Mouse (Mus musculus) kidney, adult 2 months (tissue): Measurements from ENCODE around the gene Dnajb7. TPM values are rescaled to one million over a fixed set of nuclear protein-coding genes. Genes with fewer than 3 reads are reported as not detected.

ENCODE experiments used
- DNase-seq: peaks from one replicate; pipeline ENCODE4 v3.0.0; 2021
- H3K27ac ChIP-seq: fragments of 200-500 bp; 2 replicates; pipeline ENCODE4 v1.5.1; 2012; ENCODE audit warnings: low read depth, low read length, control low read depth, inconsistent platforms; ENCODE audit not compliant: insufficient read depth
- H3K27me3 ChIP-seq: fragments of 200-500 bp; replicated peaks from 2 replicates; pipeline ENCODE4 v1.6.1; 2012; ENCODE audit warnings: mild to moderate bottlenecking, moderate library complexity, low read length, inconsistent platforms; ENCODE audit not compliant: control insufficient read depth, insufficient read depth
- H3K36me3 ChIP-seq: fragments of 200-500 bp; 2 replicates; pipeline ENCODE4 v1.6.1; 2012; ENCODE audit warnings: mild to moderate bottlenecking, moderate library complexity, low read length, inconsistent platforms; ENCODE audit not compliant: control insufficient read depth, insufficient read depth
- H3K4me1 ChIP-seq: fragments of 200-500 bp; 2 replicates; pipeline ENCODE4 v1.6.1; 2011; ENCODE audit warnings: low read length; ENCODE audit not compliant: control insufficient read depth, insufficient read depth
- H3K4me3 ChIP-seq: fragments of 200-500 bp; 2 replicates; pipeline ENCODE4 v1.5.1; 2011; ENCODE audit warnings: mild to moderate bottlenecking, low read depth, low read length, control low read depth; ENCODE audit not compliant: insufficient read depth
- CTCF ChIP-seq: fragments of 200-500 bp; conservative IDR thresholded peaks from 2 replicates; pipeline ENCODE4 v1.5.1; 2011; ENCODE audit warnings: low read depth, mild to moderate bottlenecking, control low read depth, low read length, moderate library complexity, mixed read lengths; ENCODE audit not compliant: insufficient read depth, insufficient read length
- POLR2A ChIP-seq: fragments of 200-500 bp; IDR thresholded peaks from one replicate; pipeline ENCODE4 v1.6.1; 2011; ENCODE audit warnings: low read depth, low read length, control low read depth
- whole genome bisulfite sequencing: fragments of 180-500 bp; shearing (Covaris S2); methylation state at CpG from one replicate; pipeline ENCODE4 v1.1.7; 2018; 5-methylcytosine and 5-hydroxymethylcytosine counted together
- polyA plus RNA-seq: library from polyadenylated mRNA; depleted of rRNA; stranded (reverse); fragments of >200 nt; gene quantifications from 2 replicates; pipeline ENCODE4 v1.2.3, GENCODE M21; 2012; rRNA removed

Dnajb7 gene
- polyA plus RNA-seq, 1 experiment: 0.06 TPM

GRCm38 (mm10) chr15:81359421-81359820 lies 48.7 kb downstream of the Dnajb7 start:
- Histone ChIP-seq H3K4me1 (peaks cover 43% of the 10 kb centered on the region), H3K27me3 (no peaks in the 10 kb centered on the region), H3K4me3 (peak overlapping the region; percentile 64), H3K36me3 (no peaks in the 10 kb centered on the region; the same call in 1 of the 2 replicates), H3K27ac (peak overlapping the region; percentile 75)
- 36% methylated on average over 5 of the region's 5 CpGs for WGBS
- no peak for DNase-seq
- TF ChIP-seq CTCF: no peak
- TF ChIP-seq POLR2A: no peak

DNA sequence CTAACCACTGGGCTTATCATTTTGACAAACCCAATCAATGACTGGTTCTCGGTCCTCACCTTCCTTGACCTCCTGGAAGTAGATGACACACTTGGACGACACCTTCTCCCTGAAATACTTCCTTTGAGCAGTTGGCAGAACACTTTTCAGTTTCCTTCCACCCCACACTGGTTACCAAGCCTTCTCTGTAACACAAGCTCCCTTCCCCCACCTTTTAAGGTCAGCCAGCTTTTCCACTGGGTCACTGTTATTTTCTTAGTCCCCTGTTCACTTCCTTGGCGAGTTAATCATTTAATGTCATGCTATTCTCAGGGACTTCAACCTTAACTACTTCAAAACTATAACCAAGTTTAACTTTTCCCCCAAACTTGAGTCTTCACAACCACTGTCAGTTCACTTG lies 49.2 kb downstream of the Dnajb7 start:
- peak; percentile 82 for DNase-seq
- H3K27ac ChIP-seq: peak overlapping the region; percentile 75
- 23% methylated on average over 3 of the region's 3 CpGs for WGBS
- TF ChIP-seq CTCF (no peak), POLR2A (no peak)
- H3K27me3 ChIP-seq: no peaks in the 10 kb centered on the region
- peaks cover 43% of the 10 kb centered on the region for H3K4me1 ChIP-seq
- H3K36me3 ChIP-seq: no peaks in the 10 kb centered on the region; the same call in 1 of the 2 replicates
- H3K4me3 ChIP-seq: peak overlapping the region; percentile 5; the same call in 1 of the 2 replicates

DNA sequence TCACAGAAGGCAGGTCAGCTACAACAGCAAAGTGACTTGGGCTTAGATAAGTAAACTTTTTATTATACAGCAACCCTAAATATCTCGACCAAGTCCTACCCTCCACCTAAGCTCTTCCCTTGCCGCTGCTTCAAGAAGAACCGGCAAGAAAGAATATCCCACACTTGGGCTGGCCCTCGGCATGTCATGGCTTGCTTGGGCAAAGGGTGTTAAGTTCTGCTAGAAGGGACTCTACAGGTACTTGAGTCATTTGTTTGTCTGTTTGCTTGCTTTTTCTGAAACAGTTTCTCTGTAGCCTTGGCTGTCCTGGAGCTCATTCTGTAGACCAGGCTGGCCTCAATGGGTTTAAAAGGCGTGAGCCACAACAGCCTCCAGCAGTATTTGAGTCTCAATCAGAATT lies 51.2 kb downstream of the Dnajb7 start:
- 0 out of 2 replicates have a peak overlapping the region, but pooled peaks have one; percentile 30 for H3K27ac ChIP-seq
- no peak overlapping the region for H3K4me3 ChIP-seq
- no peaks in the 10 kb centered on the region; the same call in 1 of the 2 replicates for H3K36me3 ChIP-seq
- WGBS: 40% methylated on average over 5 of the region's 5 CpGs
- peaks cover 31% of the 10 kb centered on the region for H3K4me1 ChIP-seq
- H3K27me3 ChIP-seq: no peaks in the 10 kb centered on the region
- no peak for DNase-seq
- TF ChIP-seq CTCF (no peak), POLR2A (no peak)

Other genes starting within 250 kb of the Dnajb7 start
- 15.1 and 16.0 TPM in 2 replicates for gene Mrtfa, start 217.5 kb downstream of the Dnajb7 start, polyA plus RNA-seq
- gene Mchr1, start 172.8 kb downstream of the Dnajb7 start, polyA plus RNA-seq: 2.1 and 2.3 TPM in 2 replicates
- gene Slc25a17, start 47.5 kb downstream of the Dnajb7 start, polyA plus RNA-seq: 78.3 and 78.6 TPM in 2 replicates
- gene St13, start 8.2 kb downstream of the Dnajb7 start, polyA plus RNA-seq: 40.7 and 46.3 TPM in 2 replicates
- 9.6 and 10.7 TPM in 2 replicates for gene Xpnpep3, start 8.2 kb downstream of the Dnajb7 start, polyA plus RNA-seq
- 76.3 and 118 TPM in 2 replicates for gene Rbx1, start 58.0 kb upstream of the Dnajb7 start, polyA plus RNA-seq
- gene Ep300, start 177.1 kb upstream of the Dnajb7 start, polyA plus RNA-seq: 20.3 and 24.4 TPM in 2 replicates